Mouse (Mus musculus) spleen, adult 2 months (tissue): ENCODE data around the gene Ruvbl2.

ENCODE experiments used
- CTCF ChIP-seq: fragments of 200-500 bp; IDR thresholded peaks from 2 replicates; pipeline ENCODE4 v1.5.1; 2011; ENCODE audit warnings: mild to moderate bottlenecking, inconsistent platforms; ENCODE audit not compliant: insufficient read depth, insufficient read length, insufficient replicate concordance; ENCODE audit errors: extremely low read depth
- POLR2A ChIP-seq: fragments of 200-500 bp; IDR thresholded peaks from 2 replicates; pipeline ENCODE4 v1.6.1; 2011; ENCODE audit warnings: low read depth, low read length, inconsistent platforms

DNA sequence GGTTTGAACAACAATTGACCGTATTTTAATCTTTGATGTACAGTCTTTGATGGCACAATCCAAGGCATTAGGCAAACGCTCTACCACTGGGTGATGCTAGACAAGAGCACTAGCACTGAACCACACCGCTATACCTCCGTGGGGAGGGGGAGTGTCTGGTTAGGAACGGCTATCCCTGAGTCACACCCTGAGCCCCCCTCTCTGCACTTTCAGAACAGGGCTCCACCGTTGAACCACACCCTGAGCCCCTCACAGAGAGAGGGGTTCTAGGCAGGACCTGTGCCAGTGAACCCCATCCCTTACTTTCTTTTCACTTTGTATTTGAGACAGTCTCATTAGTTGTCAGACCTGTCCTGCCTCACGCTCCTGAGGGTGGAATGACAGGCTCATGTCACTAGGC is 29.5 kb downstream of the Ruvbl2 start:
- no peak for TF ChIP-seq POLR2A
- no peak for TF ChIP-seq CTCF
